Mouse (Mus musculus): Measurements from ENCODE around the gene Kcnh8. TPM values are rescaled to one million over a fixed set of nuclear protein-coding genes. Genes with fewer than 3 reads are reported as not detected.

Gene Kcnh8
- polyA plus RNA-seq, 1 experiment from 2014 or later: 0.13 TPM

DNA sequence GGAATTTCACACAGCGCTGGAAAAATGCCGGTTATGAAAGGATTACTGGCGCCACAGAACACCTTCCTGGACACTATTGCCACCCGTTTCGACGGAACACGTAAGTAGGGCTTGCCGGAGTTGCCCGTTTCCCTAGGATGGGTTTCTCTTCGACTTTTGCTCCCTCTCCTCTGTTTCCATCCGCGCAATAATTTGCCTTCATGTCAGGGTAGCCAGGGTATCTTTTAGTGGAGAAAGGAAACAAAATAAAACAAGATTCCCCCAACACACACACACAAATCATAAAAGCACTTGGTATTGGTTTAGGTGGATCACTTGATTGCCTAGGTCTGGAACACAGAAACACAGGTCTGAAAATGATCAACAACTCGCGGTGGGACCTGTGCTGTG is 267 bp downstream of the Kcnh8 start:
- Histone ChIP-seq H3K4me1 (replicated peaks; ENCODE audit: control insufficient read depth, insufficient read depth, low read length) (no peaks in the 10 kb centered on the region), H3K36me3 (ENCODE audit: control insufficient read depth, insufficient read depth, low read length) (no peaks in the 10 kb centered on the region), H3K9me3 (ENCODE audit: control insufficient read depth, low read length) (no peaks in the 10 kb centered on the region), H3K4me3 (ENCODE audit: low read length) (peak overlapping the region; percentile 36; the same call in 1 of the 2 replicates), H3K27ac (ENCODE audit: low read length) (no peak overlapping the region), H3K9ac (ENCODE audit: low read length) (no peak overlapping the region), H3K27me3 (ENCODE audit: control insufficient read depth, insufficient read depth, low read depth, low read length) (peaks cover 19% of the 10 kb centered on the region), H3K4me2 (ENCODE audit: low read depth, low read length) (peak overlapping the region; percentile 76)
- WGBS: 3% methylated on average over 14 of the region's 14 CpGs
- ATAC-seq (ENCODE audit: low read depth): no peak

- Histone ChIP-seq H3K27me3 (ENCODE audit: control insufficient read depth, insufficient read depth, low read depth, low read length) (peaks cover 19% of the 10 kb centered on the region), H3K4me2 (ENCODE audit: low read depth, low read length) (no peak overlapping the region), H3K27ac (ENCODE audit: low read length) (no peak overlapping the region), H3K9ac (ENCODE audit: low read length) (no peak overlapping the region), H3K4me3 (ENCODE audit: low read length) (no peak overlapping the region), H3K36me3 (ENCODE audit: control insufficient read depth, insufficient read depth, low read length) (no peaks in the 10 kb centered on the region), H3K9me3 (ENCODE audit: control insufficient read depth, low read length) (no peaks in the 10 kb centered on the region), H3K4me1 (replicated peaks; ENCODE audit: control insufficient read depth, insufficient read depth, low read length) (no peaks in the 10 kb centered on the region)
- no peak for ATAC-seq (ENCODE audit: low read depth)
- 3% methylated on average over 5 of the region's 5 CpGs for WGBS
Measured at GRCm38 (mm10) chr17:52603411-52603810, 902 bp downstream of the Kcnh8 start.

GRCm38 (mm10) chr17:52611382-52611781 is 8.9 kb downstream of the Kcnh8 start:
- no peaks in the 10 kb centered on the region for H3K36me3 ChIP-seq (ENCODE audit: control insufficient read depth, insufficient read depth, low read length)
- H3K27ac ChIP-seq (ENCODE audit: low read length): no peak overlapping the region
- WGBS: 71% methylated on average over 4 of the region's 4 CpGs
- no peaks in the 10 kb centered on the region for H3K9me3 ChIP-seq (ENCODE audit: control insufficient read depth, low read length)
- H3K4me2 ChIP-seq (ENCODE audit: low read depth, low read length): no peak overlapping the region
- no peaks in the 10 kb centered on the region for H3K27me3 ChIP-seq (ENCODE audit: control insufficient read depth, insufficient read depth, low read depth, low read length)
- H3K9ac ChIP-seq (ENCODE audit: low read length): no peak overlapping the region
- no peak overlapping the region for H3K4me3 ChIP-seq (ENCODE audit: low read length)
- no peaks in the 10 kb centered on the region for H3K4me1 ChIP-seq (replicated peaks; ENCODE audit: control insufficient read depth, insufficient read depth, low read length)
- ATAC-seq (ENCODE audit: low read depth): no peak

- Histone ChIP-seq H3K9me3 (ENCODE audit: control insufficient read depth, low read length) (no peaks in the 10 kb centered on the region), H3K27ac (ENCODE audit: low read length) (no peak overlapping the region), H3K4me1 (replicated peaks; ENCODE audit: control insufficient read depth, insufficient read depth, low read length) (no peaks in the 10 kb centered on the region), H3K9ac (ENCODE audit: low read length) (no peak overlapping the region), H3K4me2 (ENCODE audit: low read depth, low read length) (no peak overlapping the region), H3K4me3 (ENCODE audit: low read length) (no peak overlapping the region), H3K36me3 (ENCODE audit: control insufficient read depth, insufficient read depth, low read length) (no peaks in the 10 kb centered on the region), H3K27me3 (ENCODE audit: control insufficient read depth, insufficient read depth, low read depth, low read length) (no peaks in the 10 kb centered on the region)
- ATAC-seq (ENCODE audit: low read depth): no peak
Measured at GRCm38 (mm10) chr17:52649186-52649585, 46.7 kb downstream of the Kcnh8 start.

- no peaks in the 10 kb centered on the region for H3K9me3 ChIP-seq (ENCODE audit: control insufficient read depth, low read length)
- ATAC-seq (ENCODE audit: low read depth): no peak
Measured at GRCm38 (mm10) chr17:52691988-52692387, 89.5 kb downstream of the Kcnh8 start.

GRCm38 (mm10) chr17:52701944-52702343 is 99.4 kb downstream of the Kcnh8 start:
- no peak overlapping the region for H3K27ac ChIP-seq (ENCODE audit: low read length)
- H3K4me2 ChIP-seq (ENCODE audit: low read depth, low read length): no peak overlapping the region
- no peaks in the 10 kb centered on the region for H3K4me1 ChIP-seq (replicated peaks; ENCODE audit: control insufficient read depth, insufficient read depth, low read length)
- WGBS: 70% methylated on average over 3 of the region's 3 CpGs
- no peak overlapping the region for H3K9ac ChIP-seq (ENCODE audit: low read length)
- no peaks in the 10 kb centered on the region for H3K27me3 ChIP-seq (ENCODE audit: control insufficient read depth, insufficient read depth, low read depth, low read length)
- ATAC-seq (ENCODE audit: low read depth): no peak
- H3K9me3 ChIP-seq (ENCODE audit: control insufficient read depth, low read length): no peaks in the 10 kb centered on the region
- H3K4me3 ChIP-seq (ENCODE audit: low read length): no peak overlapping the region
- H3K36me3 ChIP-seq (ENCODE audit: control insufficient read depth, insufficient read depth, low read length): no peaks in the 10 kb centered on the region

More at GRCm38 (mm10) chr17:52691988-52692387, 89.5 kb downstream of the Kcnh8 start:
- no peak overlapping the region for H3K4me3 ChIP-seq (ENCODE audit: low read length)
- H3K4me2 ChIP-seq (ENCODE audit: low read depth, low read length): no peak overlapping the region
- H3K36me3 ChIP-seq (ENCODE audit: control insufficient read depth, insufficient read depth, low read length): no peaks in the 10 kb centered on the region
- no peak overlapping the region for H3K27ac ChIP-seq (ENCODE audit: low read length)
- no peak overlapping the region for H3K9ac ChIP-seq (ENCODE audit: low read length)
- H3K27me3 ChIP-seq (ENCODE audit: control insufficient read depth, insufficient read depth, low read depth, low read length): no peaks in the 10 kb centered on the region
- no peaks in the 10 kb centered on the region for H3K4me1 ChIP-seq (replicated peaks; ENCODE audit: control insufficient read depth, insufficient read depth, low read length)

GRCm38 (mm10) chr17:52712319-52712718 is 109.8 kb downstream of the Kcnh8 start:
- Histone ChIP-seq H3K4me2 (ENCODE audit: low read depth, low read length) (no peak overlapping the region), H3K9me3 (ENCODE audit: control insufficient read depth, low read length) (no peaks in the 10 kb centered on the region), H3K27me3 (ENCODE audit: control insufficient read depth, insufficient read depth, low read depth, low read length) (no peaks in the 10 kb centered on the region), H3K4me3 (ENCODE audit: low read length) (no peak overlapping the region), H3K4me1 (replicated peaks; ENCODE audit: control insufficient read depth, insufficient read depth, low read length) (no peaks in the 10 kb centered on the region), H3K27ac (ENCODE audit: low read length) (no peak overlapping the region), H3K36me3 (ENCODE audit: control insufficient read depth, insufficient read depth, low read length) (no peaks in the 10 kb centered on the region), H3K9ac (ENCODE audit: low read length) (no peak overlapping the region)
- no peak for ATAC-seq (ENCODE audit: low read depth)
- 29% methylated on average over 1 of the region's 1 CpGs for WGBS

GRCm38 (mm10) chr17:52722214-52722613 is 119.7 kb downstream of the Kcnh8 start:
- WGBS: 74% methylated on average over 3 of the region's 3 CpGs
- Histone ChIP-seq H3K4me2 (ENCODE audit: low read depth, low read length) (no peak overlapping the region), H3K27me3 (ENCODE audit: control insufficient read depth, insufficient read depth, low read depth, low read length) (no peaks in the 10 kb centered on the region), H3K36me3 (ENCODE audit: control insufficient read depth, insufficient read depth, low read length) (no peaks in the 10 kb centered on the region), H3K4me3 (ENCODE audit: low read length) (no peak overlapping the region), H3K9me3 (ENCODE audit: control insufficient read depth, low read length) (no peaks in the 10 kb centered on the region), H3K9ac (ENCODE audit: low read length) (no peak overlapping the region), H3K4me1 (replicated peaks; ENCODE audit: control insufficient read depth, insufficient read depth, low read length) (no peaks in the 10 kb centered on the region), H3K27ac (ENCODE audit: low read length) (no peak overlapping the region)
- ATAC-seq (ENCODE audit: low read depth): no peak

- Histone ChIP-seq H3K9ac (ENCODE audit: low read length) (no peak overlapping the region), H3K4me2 (ENCODE audit: low read depth, low read length) (no peak overlapping the region), H3K27me3 (ENCODE audit: control insufficient read depth, insufficient read depth, low read depth, low read length) (no peaks in the 10 kb centered on the region), H3K4me3 (ENCODE audit: low read length) (no peak overlapping the region), H3K36me3 (ENCODE audit: control insufficient read depth, insufficient read depth, low read length) (no peaks in the 10 kb centered on the region), H3K4me1 (replicated peaks; ENCODE audit: control insufficient read depth, insufficient read depth, low read length) (no peaks in the 10 kb centered on the region), H3K9me3 (ENCODE audit: control insufficient read depth, low read length) (no peaks in the 10 kb centered on the region), H3K27ac (ENCODE audit: low read length) (no peak overlapping the region)
- no peak for ATAC-seq (ENCODE audit: low read depth)
- WGBS: 65% methylated on average over 2 of the region's 2 CpGs
Measured at GRCm38 (mm10) chr17:52728806-52729205, 126.3 kb downstream of the Kcnh8 start.

- no peak overlapping the region for H3K4me3 ChIP-seq (ENCODE audit: low read length)
- H3K4me1 ChIP-seq (replicated peaks; ENCODE audit: control insufficient read depth, insufficient read depth, low read length): no peaks in the 10 kb centered on the region
- 0 out of 2 replicates have a peak, but pooled peaks cover 2% of the 10 kb centered on the region for H3K9me3 ChIP-seq (ENCODE audit: control insufficient read depth, low read length)
- no peak overlapping the region for H3K27ac ChIP-seq (ENCODE audit: low read length)
- H3K9ac ChIP-seq (ENCODE audit: low read length): no peak overlapping the region
- no peaks in the 10 kb centered on the region for H3K27me3 ChIP-seq (ENCODE audit: control insufficient read depth, insufficient read depth, low read depth, low read length)
- H3K36me3 ChIP-seq (ENCODE audit: control insufficient read depth, insufficient read depth, low read length): no peaks in the 10 kb centered on the region
- ATAC-seq (ENCODE audit: low read depth): no peak
- H3K4me2 ChIP-seq (ENCODE audit: low read depth, low read length): no peak overlapping the region
Measured at GRCm38 (mm10) chr17:52738436-52738835, 135.9 kb downstream of the Kcnh8 start.

Measured in lung, embryonic 16.5 days (tissue).